Mouse (Mus musculus) left cerebral cortex, adult 8-10 months (tissue): ENCODE results near the gene Tph2. TPM values are rescaled to one million over a fixed set of nuclear protein-coding genes. Genes with fewer than 3 reads are reported as not detected.

Experiments used
- DNase-seq, 2 experiments: peaks; one replicate each; pipeline ENCODE4 v3.0.0; 2022; ENCODE audit warnings: low spot score in 2 of 2
- total RNA-seq, 4 experiments: library from RNA; stranded (reverse); gene quantifications; 2 replicates each; pipeline ENCODE4 v1.2.4; 2022

The Tph2 gene
- total RNA-seq, 4 experiments from 2014 or later = 0.32 to 0.76 (median 0.51) TPM

GRCm38 (mm10) chr10:115137016-115137415 is 47.8 kb downstream of the Tph2 start:
- DNase-seq = no peak

- no peak for DNase-seq
Observed at GRCm38 (mm10) chr10:115127907-115128306, 56.9 kb downstream of the Tph2 start.

GRCm38 (mm10) chr10:115125550-115125949 is 59.3 kb downstream of the Tph2 start:
- no peak for DNase-seq

- DNase-seq = no peak
Observed at GRCm38 (mm10) chr10:115125027-115125426, 59.8 kb downstream of the Tph2 start.

GRCm38 (mm10) chr10:115107666-115108540 is 76.9 kb downstream of the Tph2 start:
- DNase-seq = no peak

GRCm38 (mm10) chr10:115104175-115104574 is 80.6 kb downstream of the Tph2 start:
- no peak for DNase-seq

GRCm38 (mm10) chr10:115099890-115100580 is 84.8 kb downstream of the Tph2 start:
- no peak for DNase-seq

- peak; percentile 5 to 25 for DNase-seq
Observed at GRCm38 (mm10) chr10:115097163-115097562, 87.7 kb downstream of the Tph2 start.

GRCm38 (mm10) chr10:115096191-115096590 is 88.6 kb downstream of the Tph2 start:
- no peak for DNase-seq

- no peak for DNase-seq
Observed at GRCm38 (mm10) chr10:115078232-115078631, 106.6 kb downstream of the Tph2 start.

GRCm38 (mm10) chr10:115069123-115069911 is 115.5 kb downstream of the Tph2 start:
- no peak for DNase-seq

- DNase-seq = no peak
Observed at GRCm38 (mm10) chr10:115063936-115064335, 120.9 kb downstream of the Tph2 start.

- no peak for DNase-seq
Observed at GRCm38 (mm10) chr10:115061498-115061897, 123.3 kb downstream of the Tph2 start.

GRCm38 (mm10) chr10:115060759-115061158 is 124.1 kb downstream of the Tph2 start:
- no peak for DNase-seq

- DNase-seq = no peak
Observed at GRCm38 (mm10) chr10:115051602-115052001, 133.2 kb downstream of the Tph2 start.

- no peak for DNase-seq
Observed at GRCm38 (mm10) chr10:115050674-115051073, 134.1 kb downstream of the Tph2 start.

- DNase-seq = no peak
Observed at GRCm38 (mm10) chr10:115050178-115050577, 134.6 kb downstream of the Tph2 start.

GRCm38 (mm10) chr10:115048565-115048964 is 136.3 kb downstream of the Tph2 start:
- DNase-seq = no peak

- no peak for DNase-seq
Observed at GRCm38 (mm10) chr10:115035748-115036147, 149.1 kb downstream of the Tph2 start.
